Mouse (Mus musculus) fat pad, adult 2 months (tissue): ENCODE results near the gene Tmem144.
"Not testable (repeated sequence)": the region's sequence is repeated elsewhere in the genome, so short reads cannot be mapped to it uniquely, and the experiment has no call there.

Experiments
- DNase-seq: peaks from one replicate; pipeline ENCODE4 v3.0.0-alpha.2; 2011; ENCODE audit warnings: low read depth, low spot score; ENCODE audit errors: extremely low read depth

Tmem144 gene

DNA sequence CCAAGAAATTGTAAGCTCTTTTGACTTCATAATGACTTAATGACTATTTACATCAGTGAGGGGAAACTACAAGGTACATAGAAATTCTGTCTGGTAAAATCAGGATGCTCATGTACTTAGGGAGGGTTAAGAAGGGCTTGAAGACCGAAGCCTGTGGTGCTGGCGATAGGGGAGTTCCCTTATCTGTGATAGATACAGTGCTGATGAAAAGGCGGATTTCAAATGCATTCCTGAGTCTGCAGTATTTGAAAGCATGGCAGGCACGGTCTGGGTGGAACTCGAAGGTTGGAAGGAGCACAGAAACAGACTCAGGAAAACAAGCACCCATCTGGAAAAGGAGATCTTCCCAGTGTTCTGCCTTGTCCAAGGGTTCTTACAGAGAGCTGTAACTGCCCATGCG, 42.0 kb downstream of the Tmem144 start:
- no peak for DNase-seq

DNA sequence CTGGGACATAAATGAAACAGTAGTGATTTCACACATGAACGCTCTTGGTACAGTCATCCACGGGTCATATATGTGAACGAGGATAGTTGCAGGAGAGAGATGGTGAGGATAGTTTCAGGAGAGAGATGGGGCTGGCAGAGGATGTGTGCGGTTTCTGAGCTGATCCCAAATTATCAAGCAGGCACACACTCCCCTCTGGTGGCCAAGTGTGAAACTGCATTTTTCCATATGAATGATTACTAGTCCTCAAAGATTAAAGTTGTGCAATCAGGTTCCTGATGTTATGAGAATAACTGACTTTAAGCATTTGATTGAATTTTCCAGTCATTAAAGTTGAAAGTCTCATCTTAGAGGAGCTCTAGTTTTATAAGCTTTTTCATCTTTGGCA, 43.4 kb downstream of the Tmem144 start:
- DNase-seq = no peak

DNA sequence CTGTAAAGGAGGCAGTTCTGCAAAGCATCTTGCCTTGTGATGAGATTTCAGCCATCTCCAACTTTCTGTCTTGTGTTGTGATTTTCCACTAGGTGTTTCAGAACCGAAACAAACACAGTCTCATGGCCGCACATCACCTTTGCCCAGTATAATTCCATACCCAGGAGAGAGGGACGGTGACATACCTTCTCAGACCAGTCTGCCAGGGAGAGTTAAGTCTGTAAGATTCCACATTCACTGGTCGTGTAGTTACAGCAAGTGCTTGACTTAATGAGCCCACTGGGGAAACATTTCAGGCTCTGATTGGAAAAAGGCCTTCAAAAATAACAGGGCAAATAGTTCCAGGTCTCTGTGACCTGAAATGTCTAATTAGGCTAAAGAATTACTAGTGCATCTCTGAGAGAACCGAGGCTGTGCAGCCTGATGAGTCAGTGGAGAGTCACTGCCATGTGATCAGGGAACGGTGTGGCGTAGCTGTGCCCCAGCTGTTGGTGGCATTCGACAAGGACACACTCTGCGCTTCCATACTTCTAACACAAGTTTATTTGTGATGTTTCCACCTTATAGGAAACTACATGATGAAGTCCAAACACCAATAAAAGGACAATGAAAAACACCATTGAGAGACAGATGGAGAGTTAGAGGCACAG, 43.9 kb downstream of the Tmem144 start:
- no peak for DNase-seq

DNA sequence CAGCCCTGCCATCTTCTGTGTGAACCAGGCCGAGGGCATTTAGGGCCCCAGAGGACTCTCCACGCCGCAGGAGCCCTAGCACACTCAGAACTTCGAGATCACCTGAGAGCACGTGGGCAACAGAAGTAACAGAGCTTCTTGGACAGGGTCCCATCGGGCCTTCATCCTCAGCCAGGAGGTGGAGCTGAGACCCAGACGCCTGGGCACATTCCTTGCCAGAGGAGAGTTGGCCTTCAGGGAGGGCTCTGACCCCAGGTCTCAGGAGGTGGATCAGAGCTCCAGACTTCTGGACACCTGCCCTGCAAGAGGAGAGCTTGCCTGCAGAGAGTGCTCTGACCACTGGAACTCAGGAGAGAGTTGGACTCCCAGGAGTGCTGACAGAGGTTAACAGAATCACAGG, 51.8 kb downstream of the Tmem144 start:
- not testable (repeated sequence) for DNase-seq

DNA sequence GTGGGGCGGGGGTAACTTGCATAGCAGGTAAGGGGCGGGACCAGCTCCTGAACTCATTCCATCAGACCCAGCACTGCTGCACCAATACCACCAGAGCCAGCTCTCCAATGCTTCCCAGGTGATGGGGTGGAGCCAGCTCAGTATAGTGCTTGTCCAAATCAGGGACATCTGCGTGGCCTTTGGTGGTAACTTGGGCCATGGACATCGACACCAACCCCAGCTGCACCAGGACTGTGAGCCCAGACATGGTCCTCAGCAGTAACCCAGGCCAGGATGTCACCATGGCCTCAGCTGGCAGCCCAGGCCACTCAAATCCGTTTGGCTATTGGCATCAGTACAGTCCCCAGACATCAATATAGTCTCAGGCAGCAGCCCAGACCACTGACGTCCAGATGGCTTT, 60.3 kb downstream of the Tmem144 start:
- no peak for DNase-seq

DNA sequence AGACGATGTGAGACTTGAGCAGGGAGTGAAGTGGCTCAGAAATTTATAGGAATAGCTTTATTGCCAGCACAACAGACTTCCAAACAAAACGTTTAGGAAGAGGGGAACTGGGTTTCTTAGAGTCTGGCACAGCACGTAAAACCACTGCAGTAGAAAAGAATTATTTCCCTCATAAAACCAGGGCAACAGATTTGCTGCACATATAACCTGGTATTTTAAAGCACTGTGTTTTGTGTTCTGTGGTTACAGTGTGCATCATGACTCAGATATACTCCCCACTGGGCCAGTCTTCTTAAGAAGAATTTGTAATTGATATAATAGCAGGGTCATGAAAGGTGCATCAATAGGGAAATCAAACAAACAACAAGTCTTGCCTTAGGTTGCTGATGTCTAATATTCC, 62.2 kb downstream of the Tmem144 start:
- no peak for DNase-seq

DNA sequence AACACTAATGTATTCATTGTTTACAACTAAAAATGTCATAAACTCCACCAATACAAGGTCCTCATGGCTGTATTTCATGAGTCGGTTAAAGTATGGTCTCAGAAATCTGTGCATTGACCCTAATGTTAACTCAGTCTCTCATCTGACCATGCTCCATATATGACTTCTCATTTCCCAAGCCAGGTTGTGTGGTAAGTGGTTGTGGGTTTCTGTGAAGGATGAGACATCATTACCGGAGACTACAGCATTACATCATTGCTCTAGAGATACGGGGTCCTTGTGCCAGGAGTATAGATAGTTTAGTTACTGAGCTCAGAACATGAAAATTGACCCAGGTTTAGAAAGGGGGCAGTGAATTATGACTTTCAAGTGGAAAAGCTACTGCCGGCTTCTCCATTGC, 63.0 kb downstream of the Tmem144 start:
- no peak for DNase-seq

DNA sequence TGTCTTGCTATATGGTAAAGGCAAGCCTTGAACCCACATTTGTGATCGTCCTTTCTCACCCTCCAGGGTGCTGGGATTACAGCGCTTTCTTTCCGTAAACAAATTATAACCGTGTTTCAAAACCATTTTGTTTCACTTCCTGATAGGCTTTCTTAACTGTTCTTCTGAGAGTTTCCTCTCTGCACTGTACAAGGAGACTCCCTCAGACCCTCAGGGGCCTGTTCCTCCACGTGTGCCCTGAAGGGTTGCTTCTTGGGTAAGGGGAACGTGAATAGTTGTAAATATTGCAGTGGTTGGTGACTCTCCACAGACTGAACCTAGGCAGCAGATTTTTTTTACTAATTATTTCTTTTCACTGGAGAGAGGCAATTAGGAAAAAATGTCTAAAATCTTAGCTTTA, 63.6 kb downstream of the Tmem144 start:
- no peak for DNase-seq

DNA sequence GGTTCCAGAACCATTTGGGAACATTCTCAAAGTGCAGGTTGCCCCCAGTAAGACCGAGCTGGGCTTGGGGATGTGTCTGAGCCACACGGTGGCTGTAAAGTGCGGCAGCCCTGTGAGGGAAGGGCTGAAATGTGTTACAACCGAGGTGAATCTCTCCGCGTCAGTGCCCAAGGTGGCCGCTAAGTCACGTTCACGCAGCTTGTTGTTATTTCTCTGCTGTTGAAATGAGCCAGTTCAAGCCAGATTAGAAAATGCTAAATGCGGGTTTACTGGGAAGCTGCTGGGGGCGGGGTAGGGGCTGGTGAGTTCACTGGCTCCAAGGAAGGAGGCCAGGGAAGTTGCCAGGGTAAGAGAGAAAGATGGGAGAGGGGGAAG, 68.2 kb downstream of the Tmem144 start:
- no peak for DNase-seq

DNA sequence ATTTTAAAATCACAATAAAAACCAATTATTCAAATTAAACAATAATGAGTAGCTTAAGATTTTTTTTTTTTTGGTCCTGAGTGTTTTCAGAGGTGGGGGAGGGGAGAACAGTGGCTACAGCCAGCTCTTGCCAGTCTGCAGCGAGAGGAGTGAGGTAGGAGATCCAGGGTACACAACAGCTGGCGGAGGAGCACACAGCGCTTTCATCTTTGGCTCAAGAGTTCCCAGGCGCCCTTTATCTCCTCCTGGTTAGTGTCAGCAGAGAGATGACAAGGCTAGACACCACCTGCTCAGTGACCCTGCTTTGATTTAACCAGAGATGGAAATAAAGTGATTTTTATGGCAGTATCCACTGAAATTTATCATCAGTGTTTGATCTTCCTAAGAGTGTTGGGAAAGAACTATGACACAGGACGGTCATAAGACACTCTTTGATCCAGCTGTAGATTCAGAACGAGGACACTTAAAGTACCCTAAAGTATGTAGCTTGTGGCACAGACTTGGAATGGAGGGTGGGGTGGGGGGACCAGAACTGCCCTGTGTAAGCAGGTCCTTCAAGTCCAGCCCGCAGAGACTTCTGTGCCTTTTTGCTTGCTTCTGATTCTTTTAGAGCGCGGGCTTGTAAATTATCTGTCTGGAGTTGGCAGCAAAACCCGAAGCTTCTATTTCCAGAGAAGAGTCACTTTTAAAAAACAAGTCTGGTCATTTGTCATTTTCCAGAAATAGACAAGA, 68.8 kb downstream of the Tmem144 start:
- DNase-seq = no peak

DNA sequence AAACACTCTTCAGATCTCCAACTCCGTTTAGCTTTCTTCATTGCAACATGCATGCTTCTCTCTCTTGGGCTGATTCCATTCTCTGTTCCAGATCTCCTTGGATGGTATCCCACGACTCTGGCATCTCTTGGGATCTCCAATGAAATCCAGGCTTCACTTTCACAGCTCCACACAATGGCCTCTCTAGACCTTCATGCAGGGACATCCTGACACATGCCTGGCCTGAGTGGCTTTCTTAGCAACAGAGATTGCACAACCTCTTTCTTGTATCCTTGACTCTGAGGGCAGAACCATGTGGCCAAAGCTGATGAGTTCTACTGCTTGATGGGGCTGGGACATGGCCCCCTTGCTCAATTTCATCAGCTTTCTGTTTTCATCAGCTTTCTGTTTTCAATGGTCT, 79.9 kb downstream of the Tmem144 start:
- no peak for DNase-seq
